Mouse (Mus musculus): Measurements from ENCODE around the gene Tjap1.

Tjap1 gene

DNA sequence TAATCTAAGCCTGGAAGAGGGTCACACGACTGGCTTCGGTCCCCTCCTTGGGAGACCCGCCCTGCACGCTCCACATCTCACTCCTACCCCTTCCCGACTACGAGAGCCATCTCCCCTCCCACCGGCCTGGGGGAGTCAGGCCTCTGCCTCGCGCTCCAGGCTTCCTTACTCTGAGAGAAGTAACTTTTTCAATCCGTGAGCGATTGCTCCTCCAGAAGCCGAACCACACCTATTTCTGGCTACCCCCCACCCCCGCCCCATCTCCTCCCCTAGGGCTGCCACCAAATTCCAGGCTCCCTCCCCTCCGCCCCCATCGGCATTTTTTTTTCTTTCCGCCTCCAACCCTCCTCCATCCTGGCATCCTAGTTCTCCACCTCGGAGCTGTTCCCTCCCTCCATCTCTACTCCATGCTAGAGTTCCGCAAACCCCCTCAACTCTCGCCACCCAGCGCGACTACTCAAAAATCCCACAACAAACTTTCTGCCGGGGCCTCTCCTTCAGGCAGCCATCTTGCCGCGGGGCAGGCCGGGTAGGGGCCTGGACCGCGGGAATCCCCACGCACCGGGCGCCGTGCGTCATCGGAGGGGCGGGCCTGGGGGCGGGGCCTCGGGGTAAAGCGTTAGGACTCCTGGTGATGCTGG is at the start of gene Tjap1:
Gene Tjap1 (minus strand): TSS at position 544 of the 641 bp plus-strand sequence.
- DNase-seq, result peak; percentile 82 to 92

DNA sequence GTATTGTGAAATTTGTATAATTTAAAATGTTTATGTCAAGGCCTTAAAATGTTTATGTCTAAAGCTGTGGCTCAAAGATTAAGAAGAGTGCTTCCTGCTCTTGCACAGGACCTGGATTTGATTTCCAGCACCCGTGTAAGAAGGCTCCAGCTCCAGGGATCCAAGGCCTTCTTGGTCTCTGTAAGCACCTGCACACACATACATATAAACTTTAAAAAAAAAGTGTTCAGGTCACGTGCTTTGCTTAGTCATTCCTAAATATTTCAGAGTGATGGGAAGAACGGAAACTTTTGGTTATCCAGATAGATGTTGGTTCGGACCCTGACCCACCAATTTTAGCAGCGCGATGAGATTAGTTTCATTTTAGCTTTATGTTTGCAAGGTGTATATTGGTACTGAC is 45.9 kb upstream of the Tjap1 start:
- DNase-seq, result peak in 1 of 2 experiments; percentile 13

DNA sequence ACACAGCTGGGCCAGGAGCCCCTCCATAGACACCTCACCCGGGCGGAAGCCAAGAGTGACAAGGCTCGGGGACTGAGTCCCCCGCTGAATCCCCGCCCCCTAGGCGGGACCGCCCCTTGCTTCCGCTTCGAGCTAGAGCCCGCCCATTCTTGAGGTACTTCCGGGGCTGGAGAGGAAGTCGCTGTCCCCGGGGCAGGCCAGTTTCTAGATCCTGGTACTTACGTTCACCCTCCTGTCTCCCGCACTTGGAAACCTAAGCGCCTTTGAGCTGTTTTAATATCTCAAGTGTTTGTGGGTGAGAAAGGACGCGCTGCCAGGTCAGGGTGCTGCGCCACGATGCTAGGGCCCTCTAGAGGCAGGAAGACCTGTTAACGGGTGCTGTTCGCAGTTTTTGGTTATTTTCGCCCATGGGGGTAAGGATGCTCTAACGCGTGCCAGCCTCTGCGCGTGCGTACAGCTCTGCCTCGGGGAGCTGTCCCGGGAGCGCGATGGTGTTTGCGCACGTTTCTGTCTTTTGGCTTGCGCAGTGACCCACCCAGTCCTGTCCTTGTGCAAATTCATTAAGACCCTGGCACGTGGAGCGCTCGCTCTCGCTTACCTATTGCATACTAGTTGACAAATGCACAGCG is 45.2 kb upstream of the Tjap1 start, which contains the start of gene Abcc10:
Gene Abcc10 (minus strand): TSS at position 447 of the 629 bp plus-strand sequence.
- peak; percentile 93 to 95 for DNase-seq

DNA sequence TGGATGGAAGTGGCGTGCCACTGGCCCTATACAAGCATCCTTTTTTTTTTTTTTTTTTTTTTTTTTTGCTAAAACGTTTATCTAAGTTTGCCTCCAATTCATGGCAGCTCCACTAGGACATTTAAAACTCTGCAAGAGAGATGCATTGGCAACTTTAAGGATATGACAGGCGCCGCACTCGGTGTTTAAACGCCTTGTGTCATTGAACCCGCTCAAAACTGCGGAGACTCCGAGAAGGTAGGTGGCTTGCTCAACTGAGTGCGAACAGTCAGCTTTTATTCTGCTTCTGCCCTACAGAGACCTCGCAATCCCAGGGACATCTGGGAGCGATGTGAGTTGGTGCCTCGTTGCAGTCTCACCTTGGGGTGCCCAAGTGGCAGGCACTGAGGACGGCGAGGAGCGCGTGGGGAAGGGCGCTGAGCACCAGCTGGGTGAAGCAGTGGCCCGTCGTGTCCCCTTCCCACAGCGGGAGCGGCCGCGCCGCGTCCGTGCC is 44.6 kb upstream of the Tjap1 start:
- DNase-seq, result no peak

DNA sequence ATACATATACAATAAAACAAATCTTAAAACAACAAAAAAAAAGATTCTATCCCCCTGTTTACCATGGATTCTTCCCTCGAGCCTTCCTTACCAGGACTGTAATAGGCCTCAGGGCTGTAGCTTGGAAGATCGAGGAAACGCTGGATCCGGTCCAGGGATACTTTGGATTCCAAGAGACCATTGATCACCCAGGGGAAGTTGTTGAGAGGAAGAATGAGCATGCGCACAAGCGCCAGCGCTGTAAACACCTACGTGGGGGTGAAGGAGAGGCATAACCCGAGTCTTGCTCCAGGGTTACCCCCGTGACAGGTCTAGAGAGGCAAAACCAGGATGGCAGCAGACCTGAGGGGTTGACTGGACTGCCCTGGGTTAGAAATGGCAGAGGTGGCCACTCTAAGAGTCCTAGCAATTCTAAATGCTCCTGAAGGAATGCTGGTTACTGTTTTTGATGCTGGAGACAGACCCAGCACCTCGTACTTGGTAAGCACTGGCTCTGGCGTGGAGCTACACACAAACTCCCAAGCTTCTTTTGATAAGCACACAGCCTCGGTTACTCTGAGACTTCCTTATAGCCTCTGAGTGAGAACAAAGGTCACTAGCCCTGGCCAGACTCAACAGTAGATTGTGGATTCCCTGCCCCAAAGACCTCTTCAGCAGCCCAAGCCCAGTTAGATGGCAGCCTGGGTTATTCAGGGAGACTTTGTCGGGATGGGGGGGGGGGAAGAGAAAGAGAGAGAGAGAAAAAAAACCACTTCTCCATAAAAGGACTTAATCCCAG is 39.4 kb upstream of the Tjap1 start:
- DNase-seq, result no peak

DNA sequence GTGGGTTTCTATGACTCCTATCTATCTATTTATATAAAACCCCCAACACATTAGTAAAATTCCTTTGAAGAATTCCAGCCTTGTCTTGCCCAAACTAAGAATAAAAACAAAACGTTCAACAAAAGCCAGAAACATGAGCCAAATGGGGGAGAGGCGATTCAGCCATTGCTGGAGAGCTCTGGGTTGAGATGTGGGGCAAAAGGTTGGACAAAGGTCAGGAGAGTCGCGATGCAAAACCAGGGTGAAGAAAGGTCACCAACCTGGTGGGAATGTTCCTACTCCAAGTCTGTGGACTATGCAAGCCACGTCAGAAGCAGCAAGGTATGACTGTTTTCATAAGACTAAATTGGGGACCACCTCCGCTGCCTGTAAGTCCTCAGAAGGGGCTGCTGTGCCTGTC is 37.7 kb upstream of the Tjap1 start:
- no peak for DNase-seq

DNA sequence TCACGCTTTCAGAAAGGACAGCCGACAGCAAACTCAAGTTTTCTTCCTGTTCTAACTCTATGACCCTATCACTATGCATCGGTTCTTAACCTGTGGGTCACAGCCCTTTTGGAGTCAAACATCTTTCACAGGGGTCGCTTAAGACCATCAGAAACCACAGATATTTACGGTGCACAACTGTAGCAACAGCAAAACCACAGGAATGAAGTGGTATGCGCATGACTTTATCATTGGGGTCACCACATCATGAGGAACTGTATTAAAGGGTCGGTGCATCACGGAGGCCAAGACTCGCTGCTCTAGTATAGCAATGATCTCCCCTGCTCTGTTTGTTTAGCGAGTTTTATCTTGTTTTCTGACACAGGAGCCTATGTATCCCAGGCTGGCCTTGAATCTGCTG is 33.0 kb upstream of the Tjap1 start:
- DNase-seq, result no peak

DNA sequence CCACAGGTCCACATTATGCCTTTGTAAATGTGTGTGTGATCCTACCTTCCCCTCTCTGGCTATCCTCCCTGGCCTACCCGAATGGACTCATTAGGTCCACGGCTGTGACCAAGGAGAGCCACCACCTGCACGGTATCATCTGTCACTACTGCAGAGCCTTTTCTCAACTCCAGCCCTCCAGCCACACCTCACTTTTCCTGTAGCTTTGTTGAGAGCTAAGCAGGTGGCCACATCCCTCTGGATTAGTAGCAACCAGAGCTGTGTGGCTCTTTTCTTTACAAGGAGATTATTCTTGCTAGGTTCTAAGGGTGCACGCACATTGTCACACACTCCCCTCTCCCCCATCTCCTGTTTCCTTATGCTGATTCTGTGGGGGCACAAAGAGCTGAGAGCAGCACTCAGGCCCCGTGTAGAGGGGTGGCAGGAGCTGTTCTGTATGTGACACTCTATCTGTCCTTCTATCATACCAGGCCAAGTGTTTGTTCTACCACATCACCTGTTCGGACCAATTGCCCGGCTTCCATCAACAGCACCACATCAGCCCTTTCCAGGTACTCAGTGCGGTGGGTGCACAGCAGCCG is 30.4 kb upstream of the Tjap1 start:
- DNase-seq, result no peak

DNA sequence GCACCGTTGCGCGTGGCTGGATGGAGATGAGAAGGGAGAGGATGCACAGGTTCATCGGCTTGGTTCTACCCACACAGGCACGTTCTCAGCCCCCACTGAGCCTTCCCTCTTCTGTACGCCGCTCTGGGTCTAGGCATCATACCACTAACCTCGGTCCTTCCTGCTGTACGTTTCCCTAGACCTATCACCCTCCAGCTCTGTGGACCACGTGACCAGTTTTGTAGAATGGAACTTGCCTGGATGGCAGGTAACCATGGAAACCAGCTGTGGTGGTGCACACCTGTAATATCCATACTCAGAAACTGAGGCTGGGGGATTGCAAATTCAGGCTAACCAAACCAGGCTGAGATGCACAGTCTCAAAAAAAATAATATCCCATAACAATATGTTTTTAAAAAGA is 27.7 kb upstream of the Tjap1 start:
- no peak for DNase-seq

DNA sequence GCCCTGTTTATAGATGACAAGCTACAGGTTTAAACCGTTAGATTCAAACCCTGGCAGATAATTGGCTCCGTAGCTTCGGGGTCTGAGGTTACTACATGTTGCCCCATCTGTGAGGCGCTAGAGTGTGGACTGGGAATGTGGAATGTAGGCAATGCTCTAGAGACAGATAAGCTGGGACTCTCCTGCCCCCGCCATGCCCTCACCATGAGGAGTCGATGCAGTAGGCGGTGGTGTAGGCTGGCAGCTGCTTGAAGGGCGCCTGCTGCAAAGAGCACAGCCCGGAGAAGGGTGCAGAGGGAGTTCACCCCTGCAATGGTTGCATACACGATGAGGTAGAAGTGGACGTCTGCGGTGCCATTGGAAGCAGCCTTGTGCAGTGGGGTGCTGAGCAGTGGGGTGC is 27.0 kb upstream of the Tjap1 start:
- DNase-seq, result no peak

DNA sequence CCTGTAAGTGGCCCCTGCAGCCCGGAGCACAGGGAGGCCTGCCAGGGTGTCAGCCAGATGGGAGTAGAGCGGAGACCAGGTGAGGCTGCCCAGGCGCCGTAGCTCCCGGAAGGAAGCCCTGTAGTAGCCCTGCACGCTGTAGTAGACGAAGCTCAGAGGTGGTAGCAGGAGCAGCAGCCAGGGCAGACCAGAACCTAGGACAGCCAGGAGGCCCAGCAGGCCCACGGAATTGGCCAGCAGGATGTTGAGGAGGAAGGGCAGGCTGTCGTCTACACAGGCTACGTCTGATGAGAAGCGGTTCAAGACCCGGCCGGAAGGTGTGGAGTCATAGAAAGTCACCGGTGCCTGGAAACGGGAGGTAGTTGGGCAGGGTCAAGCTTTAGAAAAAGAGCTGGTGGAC is 24.1 kb upstream of the Tjap1 start:
- no peak for DNase-seq

DNA sequence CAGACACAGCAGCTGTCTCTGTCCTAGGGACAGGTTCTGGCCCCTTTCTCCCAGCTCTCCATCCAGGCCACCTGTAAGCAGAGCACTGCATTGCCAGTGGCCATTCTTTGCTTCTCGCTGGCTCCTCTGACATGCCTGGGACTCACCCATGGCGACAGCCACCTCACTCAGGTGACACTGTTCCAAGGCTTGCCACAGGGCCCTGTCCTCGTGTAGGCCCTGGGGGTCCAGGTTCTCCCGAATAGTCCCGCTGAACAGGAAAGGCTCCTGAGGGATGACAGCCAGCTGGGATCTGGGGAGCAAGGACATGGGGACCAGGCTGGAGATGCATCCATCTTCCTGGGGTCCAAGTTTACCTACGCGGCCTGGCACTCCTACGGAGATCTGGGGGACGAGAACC is 21.4 kb upstream of the Tjap1 start:
- no peak for DNase-seq

DNA sequence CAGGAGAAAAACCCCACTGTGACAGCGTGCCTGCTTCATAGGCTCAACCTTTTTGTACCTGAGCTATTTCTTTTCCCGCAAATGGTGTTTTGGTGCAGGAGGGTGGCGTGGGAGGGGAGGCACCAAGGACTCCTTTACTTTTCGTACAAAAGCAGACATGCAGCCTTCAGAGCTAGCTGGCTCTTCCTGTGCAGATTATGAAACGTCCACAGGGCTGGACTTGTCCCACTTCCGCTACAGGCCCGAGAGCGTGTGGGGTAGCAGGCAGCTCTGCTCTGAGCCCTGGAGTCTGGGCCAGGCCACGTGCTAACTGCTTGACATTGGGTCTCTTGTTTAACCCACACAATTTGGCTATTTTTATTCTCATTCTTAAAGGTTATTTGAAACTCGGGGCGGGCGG is 19.1 kb upstream of the Tjap1 start:
- DNase-seq, result no peak

DNA sequence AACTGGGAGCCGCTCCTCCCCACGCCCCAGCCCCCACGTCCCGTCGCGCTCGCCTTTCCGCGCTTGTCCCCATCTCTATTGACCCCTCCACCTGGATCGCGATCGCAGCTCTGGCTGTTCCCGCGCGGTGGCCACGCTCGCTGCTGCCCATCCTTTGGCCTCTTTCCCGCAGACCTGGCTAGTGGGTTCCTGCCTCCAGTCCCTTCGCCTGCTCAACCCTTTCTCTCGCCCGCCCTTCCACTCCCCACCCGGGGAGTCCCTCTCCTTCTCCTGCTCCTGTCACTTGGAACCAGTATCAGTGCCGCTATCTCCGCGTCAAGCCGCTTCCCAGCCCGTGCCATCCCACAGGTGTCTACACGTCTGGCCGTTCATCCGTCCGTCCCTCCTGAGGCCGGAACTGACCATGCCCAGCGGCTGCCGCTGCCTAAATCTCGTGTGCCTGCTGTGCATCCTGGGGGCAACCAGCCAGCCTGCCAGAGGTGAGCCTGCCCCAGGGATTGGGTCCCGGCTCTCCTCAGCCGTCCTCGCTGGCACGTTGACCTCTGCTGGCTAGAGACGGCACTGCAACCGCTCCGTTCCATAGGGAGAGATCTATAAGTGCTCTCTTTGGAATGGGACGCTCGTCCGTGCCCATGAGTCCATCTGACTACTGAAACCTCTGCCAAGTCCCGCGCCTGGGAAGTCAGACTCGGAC is 15.5 kb upstream of the Tjap1 start:
- DNase-seq, result peak; percentile 83 to 85

DNA sequence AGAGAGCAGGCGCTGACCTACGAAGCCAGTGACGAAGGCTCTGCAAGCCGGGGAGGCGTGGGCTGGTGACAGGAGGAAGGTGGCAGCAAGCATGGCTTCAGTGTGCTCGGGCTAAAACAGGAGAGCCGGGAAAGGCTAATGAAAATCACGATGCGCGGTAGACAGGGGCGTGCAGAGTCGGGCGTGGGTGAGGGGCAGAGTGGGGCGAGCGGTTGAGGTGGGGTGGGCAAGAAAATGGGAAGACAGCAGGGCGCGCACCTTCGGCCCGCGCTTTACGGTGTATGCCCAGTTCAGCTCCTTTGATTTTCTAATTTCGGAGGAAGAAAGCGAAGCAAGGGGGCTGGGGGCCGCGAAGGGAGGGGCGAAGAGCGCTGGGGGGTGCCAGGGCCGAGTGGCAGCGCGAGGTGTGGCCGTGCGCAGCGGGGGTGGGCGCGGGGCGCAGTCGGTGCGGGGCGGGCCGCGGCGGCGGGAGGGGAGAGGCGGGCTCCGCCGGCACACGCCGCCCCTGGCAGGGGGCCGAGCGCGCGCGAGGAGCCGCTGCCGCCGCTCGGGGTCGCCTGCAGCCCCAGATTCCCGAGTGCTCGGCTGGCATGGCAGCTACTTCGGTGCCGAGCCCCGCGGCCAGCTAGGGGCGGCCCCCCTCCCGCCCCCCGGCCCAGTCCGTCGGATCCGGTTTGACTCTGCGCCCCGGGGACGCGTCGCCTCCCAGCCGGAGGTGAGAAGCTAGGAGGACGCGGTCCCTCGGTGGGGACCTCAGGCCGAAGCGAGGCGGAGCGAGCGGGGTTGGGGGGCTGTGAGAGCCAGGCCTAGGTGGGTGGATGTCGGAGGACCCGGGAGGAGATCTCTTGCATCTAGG is 14.8 kb upstream of the Tjap1 start, which contains the start of gene Dlk2:
Gene Dlk2 (plus strand): TSS at position 58 of the 856 bp plus-strand sequence.
- no peak for DNase-seq

DNA sequence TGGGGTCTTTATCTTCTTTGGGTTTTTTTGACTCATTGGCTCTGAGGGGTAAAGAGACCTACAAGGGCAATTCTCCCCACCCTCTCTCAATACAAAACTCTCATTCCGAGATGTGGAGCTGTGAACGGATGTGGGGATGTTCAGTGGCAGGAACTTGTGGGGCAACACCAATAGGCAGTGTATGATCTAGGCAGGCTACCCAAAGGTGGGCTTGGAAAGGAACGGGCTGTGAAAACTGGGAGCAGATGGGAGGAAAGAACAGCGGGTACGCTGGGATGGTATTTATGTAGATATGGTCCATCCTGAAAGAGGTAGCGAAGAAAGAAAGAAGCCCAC is 14.2 kb upstream of the Tjap1 start:
- DNase-seq, result no peak

DNA sequence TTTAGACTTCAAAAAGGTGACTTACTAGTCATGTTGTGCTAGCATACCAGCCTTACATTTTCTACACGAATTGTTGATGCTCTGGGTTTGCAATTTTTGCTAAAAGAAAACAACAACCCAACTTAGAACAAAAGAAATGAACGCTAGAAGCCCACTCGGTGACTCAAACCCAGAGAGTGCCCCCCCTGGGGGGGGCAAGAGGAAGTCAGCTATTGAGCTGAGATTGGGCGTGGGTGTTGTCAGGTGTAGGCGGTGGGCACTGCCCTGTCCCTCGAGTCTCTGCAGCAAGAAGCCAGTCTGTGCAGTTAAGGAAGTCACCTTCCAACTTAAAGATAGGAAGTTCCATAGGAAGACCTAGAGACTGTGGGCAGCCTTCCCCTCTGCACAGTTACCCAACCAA is 13.8 kb upstream of the Tjap1 start:
- no peak for DNase-seq

DNA sequence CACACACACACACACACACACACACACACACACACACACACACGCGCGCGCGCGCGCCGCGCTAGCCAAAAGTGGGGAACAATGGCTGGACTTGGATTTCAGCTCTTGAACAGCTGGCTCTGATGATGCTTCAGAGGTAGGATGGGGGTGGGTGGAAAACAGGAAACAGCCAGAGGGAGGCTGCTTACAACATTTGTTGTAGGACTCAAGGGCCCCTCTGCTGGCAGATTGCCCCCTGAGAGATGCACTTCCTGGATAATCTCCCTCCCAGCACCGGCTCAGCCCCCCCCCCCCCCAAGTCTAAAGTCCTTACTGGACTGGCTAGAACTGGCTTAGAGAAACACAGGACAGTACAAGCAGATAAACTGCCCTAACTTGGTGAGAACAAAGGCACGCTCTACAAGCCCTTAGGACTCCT is 4.9 kb upstream of the Tjap1 start:
- no peak for DNase-seq

DNA sequence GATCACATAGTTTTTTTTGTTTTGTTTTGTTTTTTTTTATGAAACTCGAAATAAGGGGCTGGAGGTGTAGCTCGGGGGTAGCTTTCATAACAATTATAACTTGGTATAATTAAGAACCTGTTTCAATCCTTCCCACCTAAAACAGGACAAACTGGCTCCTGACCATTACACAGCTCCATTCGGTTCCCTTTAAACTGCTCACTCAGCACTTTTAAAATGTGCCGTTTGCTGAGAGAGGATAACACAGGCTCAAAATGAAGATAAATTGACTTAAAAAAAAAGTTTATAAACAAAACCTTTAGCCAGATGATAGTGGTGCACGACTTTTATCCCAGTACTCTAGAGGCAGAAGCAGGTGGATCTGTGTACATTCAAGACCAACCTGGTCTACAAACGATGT is 2.6 kb upstream of the Tjap1 start:
- no peak for DNase-seq

DNA sequence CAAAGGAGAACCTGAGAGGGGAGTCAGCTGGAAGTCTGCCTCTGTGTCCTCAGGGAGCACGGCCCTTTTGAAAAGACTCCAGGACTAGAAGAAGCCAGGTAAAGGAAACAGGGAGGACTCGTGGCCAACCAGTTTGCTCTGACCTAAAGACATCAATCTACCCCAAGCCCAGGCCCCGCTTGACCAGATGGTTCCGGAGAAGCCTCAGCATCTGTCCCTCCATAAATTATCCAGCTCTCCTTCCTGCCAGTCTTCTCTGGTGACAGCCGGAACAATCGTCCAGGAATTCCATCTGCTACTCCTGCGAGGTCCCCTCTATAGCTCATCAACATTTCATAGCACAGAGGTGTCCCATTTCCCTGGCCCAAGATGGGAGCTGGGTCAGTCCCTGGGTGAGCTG is 1.8 kb upstream of the Tjap1 start:
- DNase-seq, result no peak

DNA sequence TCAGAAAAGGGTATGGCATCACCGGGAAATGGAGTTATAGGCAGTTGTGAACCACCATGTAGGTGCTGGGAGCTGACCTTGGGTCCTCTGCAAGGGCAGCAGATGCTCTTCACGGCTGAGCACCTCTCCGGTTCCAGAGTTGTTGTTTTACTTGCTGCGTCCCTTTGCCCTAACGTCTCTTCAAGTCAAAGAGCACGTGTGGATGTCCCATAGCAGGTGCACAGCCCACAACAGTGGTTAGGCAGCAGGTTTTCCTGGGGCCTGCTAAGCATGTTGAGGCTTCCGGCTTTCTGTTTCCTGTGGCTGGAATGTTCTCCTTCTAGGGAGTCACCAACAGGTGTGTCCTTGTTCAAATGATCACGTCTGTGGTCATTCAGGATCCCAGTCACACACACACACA is 1.1 kb upstream of the Tjap1 start:
- DNase-seq, result no peak

DNA sequence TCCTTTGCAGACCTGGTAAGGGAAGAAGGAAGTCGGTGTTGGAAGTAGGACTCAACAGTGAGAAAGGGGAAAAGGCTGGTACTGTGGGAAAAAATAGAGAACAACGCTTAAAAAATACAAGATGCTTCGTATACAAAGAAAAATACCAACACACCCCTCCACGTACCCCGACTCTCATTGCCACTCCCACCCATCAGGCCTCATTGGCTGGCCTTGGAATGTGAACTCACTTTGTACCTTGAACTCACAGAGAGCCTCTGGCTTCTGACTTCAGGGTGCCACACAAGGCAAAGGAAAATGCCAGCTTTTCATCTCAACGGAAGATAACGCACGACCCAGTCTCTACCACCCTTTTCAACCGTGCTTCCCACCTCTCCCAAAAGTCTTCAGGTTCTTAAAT is 314 bp upstream of the Tjap1 start:
- no peak for DNase-seq

Measured in cerebellum, postnatal 36 days (tissue).